Mouse (Mus musculus) gastrocnemius, postnatal 36 days (tissue): ENCODE measurements around the gene Ugt1a1. TPM values are rescaled to one million over a fixed set of nuclear protein-coding genes. Genes with fewer than 3 reads are reported as not detected.

Experiments
- DNase-seq, 2 experiments: peaks; one replicate each; pipeline ENCODE4 v3.0.0; 2022
- intact Hi-C: fragments of 180-260 bp; cut with DNase I; formaldehyde crosslinking; loops from one replicate; pipeline ENCODE4 v1.15.1; 2025
- total RNA-seq, 2 experiments: library from RNA; stranded (reverse); gene quantifications; 2 replicates each; pipeline ENCODE4 v1.2.3; 2021

The Ugt1a1 gene
- total RNA-seq, 2 experiments from 2014 or later: not detected

GRCm38 (mm10) chr1:88255466-88255857 is 43.7 kb downstream of the Ugt1a1 start:
- intact Hi-C loops: no loop called here
- no peak for DNase-seq

DNA sequence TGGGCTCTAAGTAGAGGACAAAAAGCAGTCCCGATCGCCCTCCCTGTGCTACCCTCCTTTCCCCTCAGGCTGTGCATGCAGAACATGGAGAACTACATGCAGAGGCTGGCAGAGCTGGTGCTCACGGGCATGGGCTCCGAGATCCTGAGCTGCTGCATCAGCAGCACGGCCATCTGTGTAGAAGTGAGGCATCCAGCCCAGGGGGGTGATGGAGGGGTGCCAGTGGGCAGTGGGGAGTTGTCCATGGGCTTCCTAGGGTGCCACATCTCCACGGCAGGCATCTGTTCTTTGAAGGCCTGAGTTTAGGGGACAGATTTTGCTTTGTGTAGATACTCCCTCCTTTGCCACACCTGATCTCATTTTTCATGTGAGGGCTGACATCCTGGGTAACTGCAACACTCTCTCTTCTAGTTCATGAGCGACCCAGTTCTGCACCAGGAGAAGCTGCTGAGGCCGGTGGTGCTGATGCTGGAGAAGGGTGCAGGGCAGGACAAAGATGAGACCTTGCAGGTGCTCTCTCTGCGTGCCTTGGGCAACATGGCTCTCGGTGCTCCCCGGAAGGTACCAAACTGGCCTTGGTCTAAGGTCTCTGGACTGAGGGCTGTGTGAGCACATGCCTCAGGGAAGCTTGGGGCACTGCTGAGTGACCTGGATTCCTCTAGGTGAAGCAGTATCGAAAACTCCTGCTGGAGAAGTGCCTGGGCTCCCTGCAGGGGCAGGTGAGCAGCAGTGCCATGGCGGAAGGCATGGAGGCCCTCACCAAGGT is 44.4 kb downstream of the Ugt1a1 start:
- DNase-seq: no peak
- intact Hi-C loops: no loop called here

DNA sequence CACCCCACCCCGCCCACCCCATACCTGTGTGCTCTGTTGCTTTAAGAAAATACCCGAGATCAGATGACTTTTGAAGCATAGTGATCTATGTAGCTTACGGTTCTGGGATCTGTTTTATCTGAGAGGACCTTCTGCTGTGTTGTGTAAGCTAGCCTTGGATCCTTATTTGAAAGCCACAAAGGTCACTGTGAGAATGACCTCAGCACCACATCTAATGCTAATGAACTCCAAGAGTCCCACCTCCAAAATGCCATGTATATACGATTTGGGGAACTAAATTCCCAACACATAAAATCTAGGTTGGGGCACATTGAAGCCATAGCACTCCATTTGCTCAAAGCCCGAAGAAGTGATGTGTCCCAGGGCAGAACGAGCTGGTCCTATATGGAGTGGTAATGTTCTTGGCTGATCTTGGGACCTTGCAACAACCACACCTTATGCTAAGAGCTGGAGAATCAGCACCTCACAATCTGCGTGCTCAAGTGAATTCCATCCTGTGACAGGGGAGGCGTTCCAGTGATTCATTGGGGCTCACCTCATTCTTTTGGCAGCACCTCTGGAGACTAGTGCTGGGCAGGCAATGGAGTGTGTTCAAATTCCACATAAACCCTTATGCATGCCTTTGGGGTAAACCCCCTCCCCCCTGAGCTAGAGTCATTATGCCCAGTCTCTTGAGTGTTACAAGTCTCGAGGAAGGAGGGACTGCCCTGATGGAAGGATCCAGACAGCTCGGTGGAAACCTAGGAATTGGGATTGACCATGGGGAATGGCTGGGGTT is 45.3 kb downstream of the Ugt1a1 start:
- intact Hi-C loops: no loop called here

DNA sequence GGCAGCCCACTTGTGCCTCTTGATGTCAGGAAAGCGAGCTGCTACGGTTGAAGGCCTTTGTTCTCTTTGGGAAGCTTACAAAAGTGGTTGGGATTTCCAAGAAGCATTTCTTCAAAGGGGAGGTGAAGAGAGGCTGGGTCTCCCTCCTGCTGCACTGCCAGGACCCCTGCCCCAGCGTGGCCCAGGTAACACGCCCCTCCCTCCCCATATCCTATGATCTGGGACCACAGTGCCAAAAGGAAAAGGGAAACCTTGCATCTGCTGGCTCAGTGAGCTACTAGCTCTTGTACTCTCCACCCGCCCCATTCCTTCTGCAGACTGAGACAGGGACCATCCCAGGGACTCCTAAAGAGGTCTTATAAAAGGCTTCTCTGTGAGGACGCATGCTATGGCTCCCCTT is 45.9 kb downstream of the Ugt1a1 start:
- intact Hi-C loops: no loop called here
- no peak for DNase-seq

More for the DNA sequence above, 45.3 kb downstream of the Ugt1a1 start:
- no peak for DNase-seq

DNA sequence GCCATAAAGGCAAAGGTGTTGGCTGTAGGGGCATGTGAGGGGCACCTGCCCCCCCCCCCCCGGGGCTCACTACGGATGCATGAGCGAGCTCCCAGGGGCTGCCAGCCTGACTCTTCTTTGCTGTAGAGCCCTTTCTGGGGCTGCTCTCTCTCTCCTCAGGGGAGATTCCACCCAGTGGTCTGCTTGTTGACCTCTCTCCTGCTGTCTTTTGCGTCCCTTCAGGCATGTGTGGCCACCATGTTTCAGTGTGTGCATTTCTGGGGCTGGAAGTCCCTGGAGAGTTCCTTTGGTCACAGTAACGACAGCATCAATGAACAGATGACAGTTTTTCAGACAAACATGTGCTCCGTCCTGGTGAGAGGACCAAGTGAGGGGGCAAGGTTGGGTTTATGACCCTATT is 46.6 kb downstream of the Ugt1a1 start:
- intact Hi-C loops: no loop called here

GRCm38 (mm10) chr1:88258881-88259642 is 47.3 kb downstream of the Ugt1a1 start:
- intact Hi-C loops: no loop called here

More for the DNA sequence above, 46.6 kb downstream of the Ugt1a1 start:
- DNase-seq: no peak

GRCm38 (mm10) chr1:88259643-88260024 is 47.9 kb downstream of the Ugt1a1 start:
- intact Hi-C loops: no loop called here
- no peak for DNase-seq

More at GRCm38 (mm10) chr1:88258881-88259642, 47.3 kb downstream of the Ugt1a1 start:
- DNase-seq: no peak

DNA sequence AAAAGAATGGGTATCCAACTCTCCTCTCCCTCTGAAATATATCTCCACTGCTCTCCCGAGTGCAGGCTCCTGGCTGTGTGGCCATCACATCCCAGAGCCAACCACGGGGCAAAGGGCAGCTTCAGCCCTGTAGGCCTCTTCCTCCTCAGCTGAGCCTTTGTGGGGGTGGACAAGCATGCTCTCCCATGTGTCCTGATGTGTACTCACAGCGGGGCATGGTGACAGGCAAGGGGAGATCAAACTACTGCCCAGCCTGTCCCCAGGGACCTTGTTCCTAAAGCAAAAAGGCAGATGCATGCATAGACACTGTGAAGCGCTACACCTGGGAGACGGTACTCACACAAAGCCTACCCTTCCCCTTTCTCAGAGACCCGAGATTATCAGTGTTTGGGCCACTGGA is 48.4 kb downstream of the Ugt1a1 start:
- DNase-seq: no peak
- intact Hi-C loops: no loop called here

DNA sequence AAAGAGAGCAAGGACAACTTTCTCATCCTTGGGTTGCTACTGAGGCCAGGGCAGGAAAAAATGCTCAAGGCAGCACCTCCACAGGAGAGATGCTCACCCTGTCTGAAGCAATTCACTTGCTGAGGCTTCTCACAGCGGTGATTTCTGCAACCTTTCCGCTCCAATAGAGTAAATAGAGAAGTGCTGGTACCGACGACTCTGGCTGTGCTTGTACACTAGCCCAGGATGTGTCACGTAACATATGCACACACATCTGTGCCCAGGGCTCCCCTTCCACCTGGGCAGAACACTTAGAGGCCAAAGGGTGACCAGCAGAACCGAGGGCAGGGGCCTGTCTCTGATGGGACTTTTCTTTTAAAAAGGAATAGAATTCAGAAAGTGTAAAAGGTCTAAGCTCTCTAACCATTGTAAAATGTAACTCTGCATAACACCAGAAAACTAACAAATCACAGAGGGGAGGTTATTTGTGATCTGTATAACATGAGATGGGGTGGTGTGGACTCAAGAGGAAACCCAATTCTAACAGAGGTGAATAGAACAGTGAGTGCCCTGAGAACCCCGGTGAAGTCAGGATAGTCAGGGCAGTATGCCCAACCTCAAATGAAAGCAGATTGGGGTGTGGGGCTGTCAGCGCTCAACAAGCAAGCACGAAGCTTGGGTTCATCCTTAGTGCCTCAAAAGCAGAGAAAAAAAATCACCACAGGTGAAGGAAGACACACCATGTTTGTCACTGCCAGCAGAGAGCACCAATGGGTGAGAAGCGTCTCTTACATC is 49.0 kb downstream of the Ugt1a1 start:
- intact Hi-C loops: no loop called here
- DNase-seq: no peak

DNA sequence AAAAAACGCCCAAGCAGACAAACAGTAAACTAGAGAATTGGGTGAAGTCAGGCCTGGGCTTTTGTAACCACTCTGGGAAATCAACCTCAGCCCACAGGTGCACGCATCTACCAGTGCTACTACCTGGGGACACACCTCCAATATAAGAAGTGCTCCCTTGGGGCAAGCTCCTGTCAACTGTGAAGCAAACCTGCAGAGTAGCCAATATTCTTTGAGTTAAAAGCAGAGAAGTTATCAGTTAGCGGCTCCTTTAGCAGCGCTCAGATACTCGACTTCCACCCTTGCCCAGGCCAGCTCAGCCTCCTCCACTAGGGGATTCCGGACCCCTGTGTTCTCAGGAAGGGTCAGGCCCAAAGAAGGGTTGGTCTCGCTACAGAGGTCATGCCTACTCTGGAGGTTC is 49.9 kb downstream of the Ugt1a1 start:
- intact Hi-C loops: no loop called here
- no peak for DNase-seq

DNA sequence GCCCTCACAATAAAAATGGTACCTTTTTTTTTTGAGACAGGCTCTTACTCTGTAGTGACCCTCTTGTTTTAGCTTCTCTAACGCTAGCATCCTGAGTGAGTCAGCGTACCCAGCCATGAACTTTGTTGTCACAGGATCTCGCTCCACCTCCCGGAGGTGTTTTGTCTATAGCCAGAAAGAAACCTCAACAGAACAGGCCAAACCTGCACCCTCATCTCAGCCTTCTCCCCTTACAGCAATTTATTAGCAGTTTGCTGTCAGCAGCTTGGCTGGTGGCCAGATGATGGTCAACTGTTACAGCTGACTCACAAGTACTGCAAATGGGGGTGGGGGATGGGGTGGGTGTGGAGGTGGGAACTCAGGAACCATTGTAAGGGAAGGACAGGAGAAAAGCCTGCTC is 50.5 kb downstream of the Ugt1a1 start:
- intact Hi-C loops: no loop called here
- no peak for DNase-seq

DNA sequence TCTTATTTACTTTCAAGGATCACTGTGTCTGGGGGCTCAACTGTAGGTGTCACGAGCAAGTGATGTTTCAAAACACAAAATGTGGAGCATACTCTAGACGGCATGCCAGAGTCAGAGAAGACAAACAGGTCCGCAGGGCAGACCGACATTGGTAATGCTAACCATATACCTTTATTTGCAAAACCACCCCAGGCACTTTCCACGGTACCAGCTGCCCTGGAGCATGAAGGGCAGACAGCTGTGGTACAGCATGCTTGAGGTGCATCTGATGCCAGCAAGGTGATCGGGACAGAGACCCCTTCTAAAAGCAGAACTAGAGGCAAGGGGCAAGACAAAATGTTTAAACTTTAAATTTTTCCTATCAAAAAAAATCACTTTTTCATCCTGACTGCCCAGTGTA is 51.2 kb downstream of the Ugt1a1 start:
- DNase-seq: no peak
- intact Hi-C loops: no loop called here

DNA sequence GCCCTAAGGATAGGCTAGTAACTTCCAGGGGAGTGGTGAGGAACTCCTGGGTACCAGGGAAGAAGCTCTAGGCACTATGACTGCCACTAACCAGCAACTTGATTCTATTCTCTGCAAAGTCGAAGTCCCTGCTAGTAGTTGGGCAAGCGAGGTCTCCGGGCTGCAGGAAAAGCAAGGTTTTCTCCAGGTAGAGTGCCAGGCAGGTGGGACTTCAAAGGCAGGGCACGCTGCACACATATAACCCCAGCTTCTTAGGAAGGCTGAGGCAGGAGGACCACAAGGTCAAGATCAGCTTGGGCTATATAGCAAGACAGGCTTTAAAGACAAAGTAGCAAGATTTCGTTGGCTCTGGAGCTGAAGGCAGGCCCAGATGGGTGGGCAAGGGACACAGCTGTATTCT is 52.0 kb downstream of the Ugt1a1 start:
- intact Hi-C loops: no loop called here

DNA sequence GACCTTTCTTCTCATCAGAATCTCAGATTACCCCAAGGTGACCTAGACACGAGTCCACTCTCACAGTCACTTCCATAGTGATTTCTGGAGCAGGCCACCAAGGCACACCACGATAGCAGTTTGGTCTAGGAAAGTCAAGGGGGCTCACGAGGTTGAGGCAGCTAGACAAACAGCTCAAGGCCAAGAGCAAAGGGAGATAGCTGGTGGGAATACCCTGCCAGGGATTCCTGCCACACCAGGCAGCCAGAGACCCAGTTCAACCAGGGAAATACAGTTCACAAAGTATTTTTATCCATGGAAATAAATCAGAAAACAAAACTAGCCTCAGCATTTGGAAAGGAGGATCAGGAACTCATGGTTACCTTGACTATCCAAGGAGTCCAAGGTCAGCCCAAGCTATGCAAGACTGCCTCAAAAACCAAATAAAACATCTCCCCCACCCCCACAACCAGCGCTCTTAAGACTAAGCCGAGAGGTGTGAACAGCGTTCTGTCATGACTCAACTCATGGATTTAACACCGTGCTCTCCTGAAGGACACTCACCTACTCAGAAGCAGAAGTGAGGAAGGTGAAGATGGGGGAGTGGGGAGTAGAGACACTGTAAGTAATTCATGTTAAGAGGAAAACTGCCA is 52.6 kb downstream of the Ugt1a1 start:
- intact Hi-C loops: no loop called here
- no peak for DNase-seq

More for the DNA sequence above, 52.0 kb downstream of the Ugt1a1 start:
- DNase-seq: no peak

DNA sequence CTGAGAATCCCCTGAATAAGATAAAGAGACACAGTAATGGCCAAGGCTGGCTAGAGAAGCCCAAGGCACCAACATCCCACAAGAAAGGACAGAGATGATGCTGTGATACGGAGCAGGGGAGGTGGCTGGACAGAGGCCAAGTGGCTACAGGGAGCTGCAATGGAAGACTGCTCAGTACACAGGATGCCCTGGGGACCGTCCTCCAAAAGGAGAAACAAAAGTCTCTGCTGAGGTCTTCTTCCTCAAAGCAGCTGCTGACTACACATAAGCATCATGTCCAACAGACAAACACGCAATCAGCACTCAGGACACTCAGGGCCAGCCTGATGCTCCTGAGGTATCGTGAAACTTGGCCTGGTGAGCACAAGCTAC is 53.1 kb downstream of the Ugt1a1 start:
- DNase-seq: peak in 1 of 2 experiments; percentile 29
- intact Hi-C loops: no loop called here

DNA sequence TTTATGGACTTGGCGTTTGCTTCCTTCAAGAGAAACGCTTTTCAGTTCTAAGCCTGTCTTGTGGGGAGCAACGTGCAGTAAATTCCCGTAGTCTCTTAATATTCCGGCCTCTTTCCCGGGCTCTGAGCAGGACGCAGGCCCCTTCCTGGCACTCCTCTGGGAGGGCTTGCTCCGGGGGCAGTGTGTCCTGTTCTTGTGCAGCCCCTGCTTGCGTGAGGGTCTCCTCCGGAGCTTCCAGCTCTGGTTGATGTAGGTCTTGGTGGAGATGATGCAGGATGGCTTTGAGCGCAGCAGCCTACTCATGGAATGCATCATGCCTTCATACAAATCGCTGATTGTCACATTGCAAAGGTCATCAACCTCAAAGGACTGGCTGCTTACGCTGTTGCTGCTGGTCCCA is 54.4 kb downstream of the Ugt1a1 start:
- intact Hi-C loops: no loop called here
- peak in 1 of 2 experiments; percentile 23 for DNase-seq

DNA sequence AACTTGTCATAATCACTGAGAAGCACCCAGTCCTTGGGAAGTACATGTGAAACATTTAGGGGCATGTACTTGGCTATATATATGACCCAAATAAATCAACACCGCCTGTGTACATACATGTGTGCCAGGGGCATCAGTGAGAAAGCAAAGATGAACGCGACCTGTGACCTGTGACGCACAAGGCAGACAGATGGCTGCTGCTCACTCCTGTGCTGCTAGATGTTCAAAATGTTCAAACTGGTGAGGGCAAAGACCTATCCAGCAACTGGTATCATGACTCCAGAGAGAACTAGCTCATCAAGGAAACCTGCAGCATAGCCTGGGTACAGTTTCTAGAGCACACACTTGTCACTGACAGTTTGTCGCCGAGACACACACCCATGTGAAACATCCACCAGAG is 55.7 kb downstream of the Ugt1a1 start:
- DNase-seq: no peak
- intact Hi-C loops: no loop called here

GRCm38 (mm10) chr1:88268070-88268469 is 56.3 kb downstream of the Ugt1a1 start:
- DNase-seq: peak in 1 of 2 experiments; percentile 17
- intact Hi-C loops: no loop called here
